ENCODE assay signal across 28 mouse cellular contexts in the genomic region with DNA sequence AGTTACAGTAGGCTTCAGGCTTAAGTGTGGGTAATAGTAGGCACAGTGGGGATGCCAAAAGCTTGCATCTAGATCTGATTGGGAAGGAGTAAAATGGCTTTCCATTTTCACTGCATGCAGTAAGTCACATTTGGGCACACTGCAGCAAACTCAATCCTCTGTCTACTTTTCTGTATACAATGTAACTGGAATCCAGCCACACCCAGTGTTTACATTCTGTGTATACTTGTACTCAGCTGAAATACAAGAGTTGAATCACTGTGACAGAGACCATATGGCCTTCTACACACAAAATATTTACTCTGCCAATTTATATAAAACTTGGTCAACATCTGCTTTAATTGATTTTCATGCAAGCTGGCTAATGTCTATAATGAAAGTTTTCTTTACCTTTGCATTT.
DNase-seq lines count a peak whose midpoint lies in the region; ATAC-seq and TF ChIP-seq lines count a peak whose summit lies in the region.
"Had no signal": no experiment of that assay in that cellular context is flagged by ENCODE, and none has a peak within 500 bp of the region (broad histone marks: within the 10 kb centered on the region; RNA-seq: fewer than 3 reads in every experiment).

No protein-coding gene starts in this region.

- no peak for TF ChIP-seq CTCF in stomach, postnatal 0 days (IDR thresholded peaks at IDR 0.05; ENCODE audit: low read depth)

- no peaks in the 10 kb centered on the region for H3K36me3 ChIP-seq in forebrain, embryonic 14.5 days (ENCODE audit: control insufficient read depth, insufficient read depth, low read length)
- no peaks in the 10 kb centered on the region for H3K36me3 ChIP-seq in forebrain, embryonic 12.5 days (replicated peaks)
- H3K36me3 ChIP-seq in lung, embryonic 15.5 days = no peaks in the 10 kb centered on the region
- no peaks in the 10 kb centered on the region for H3K36me3 ChIP-seq in stomach, embryonic 15.5 days
- H3K36me3 ChIP-seq in stomach, postnatal 0 days (ENCODE audit: control insufficient read depth, insufficient read depth, low read length) = no peaks in the 10 kb centered on the region
- no peaks in the 10 kb centered on the region for H3K36me3 ChIP-seq in hindbrain, embryonic 10.5 days
- H3K36me3 ChIP-seq: embryonic facial prominence, embryonic 15.5 days; G1E; heart, embryonic 10.5 days; heart, embryonic 13.5 days; hindbrain, embryonic 12.5 days; hindbrain, embryonic 15.5 days had no signal

- no peak overlapping the region for H3K27ac ChIP-seq in forebrain, embryonic 14.5 days (ENCODE audit: low read depth, low read length)
- H3K27ac ChIP-seq in forebrain, embryonic 12.5 days = no peak overlapping the region
- 0 out of 2 replicates have a peak overlapping the region, but pooled peaks have one; percentile 41 for H3K27ac ChIP-seq in lung, embryonic 15.5 days
- H3K27ac ChIP-seq in stomach, embryonic 15.5 days = 0 out of 2 replicates have a peak overlapping the region, but pooled peaks have one; percentile 40
- H3K27ac ChIP-seq in stomach, postnatal 0 days (replicated peaks) = no peak overlapping the region
- no peak overlapping the region for H3K27ac ChIP-seq in hindbrain, embryonic 10.5 days
- H3K27ac ChIP-seq: embryonic facial prominence, embryonic 15.5 days; heart, adult 2 months; heart, embryonic 10.5 days; heart, embryonic 13.5 days; hindbrain, embryonic 12.5 days; hindbrain, embryonic 15.5 days had no signal

- no peak overlapping the region for H3K9ac ChIP-seq in forebrain, embryonic 14.5 days (ENCODE audit: low read length)
- no peak overlapping the region for H3K9ac ChIP-seq in forebrain, embryonic 12.5 days
- no peak overlapping the region for H3K9ac ChIP-seq in lung, embryonic 15.5 days
- H3K9ac ChIP-seq in stomach, embryonic 15.5 days = no peak overlapping the region
- H3K9ac ChIP-seq in stomach, postnatal 0 days (ENCODE audit: low read length) = no peak overlapping the region
- H3K9ac ChIP-seq: embryonic facial prominence, embryonic 15.5 days; heart, embryonic 13.5 days; hindbrain, embryonic 12.5 days; hindbrain, embryonic 15.5 days had no signal

- H3K4me3 ChIP-seq in forebrain, embryonic 14.5 days (ENCODE audit: low read depth, low read length) = no peak overlapping the region
- H3K4me3 ChIP-seq in forebrain, embryonic 12.5 days (replicated peaks) = no peak overlapping the region
- H3K4me3 ChIP-seq in lung, embryonic 15.5 days = no peak overlapping the region
- no peak overlapping the region for H3K4me3 ChIP-seq in stomach, embryonic 15.5 days (replicated peaks)
- no peak overlapping the region for H3K4me3 ChIP-seq in stomach, postnatal 0 days (ENCODE audit: low read depth, low read length)
- H3K4me3 ChIP-seq in hindbrain, embryonic 10.5 days = no peak overlapping the region
- H3K4me3 ChIP-seq: embryonic facial prominence, embryonic 15.5 days; heart, adult 2 months; heart, embryonic 10.5 days; heart, embryonic 13.5 days; hindbrain, embryonic 12.5 days; hindbrain, embryonic 15.5 days had no signal

- H3K9me3 ChIP-seq in forebrain, embryonic 14.5 days (replicated peaks; ENCODE audit: control insufficient read depth, low read length) = no peaks in the 10 kb centered on the region
- no peaks in the 10 kb centered on the region for H3K9me3 ChIP-seq in forebrain, embryonic 12.5 days
- no peaks in the 10 kb centered on the region for H3K9me3 ChIP-seq in lung, embryonic 15.5 days
- H3K9me3 ChIP-seq in stomach, embryonic 15.5 days = no peaks in the 10 kb centered on the region
- no peaks in the 10 kb centered on the region for H3K9me3 ChIP-seq in stomach, postnatal 0 days (ENCODE audit: control insufficient read depth, low read length)
- no peaks in the 10 kb centered on the region for H3K9me3 ChIP-seq in hindbrain, embryonic 10.5 days
- H3K9me3 ChIP-seq: embryonic facial prominence, embryonic 15.5 days; G1E; heart, embryonic 10.5 days; heart, embryonic 13.5 days; hindbrain, embryonic 12.5 days; hindbrain, embryonic 15.5 days had no signal

- no peak for TF ChIP-seq EP300 in stomach, postnatal 0 days (optimal IDR thresholded peaks at IDR 0.05)

- no peak for ATAC-seq in forebrain, embryonic 14.5 days
- no peak for ATAC-seq in forebrain, embryonic 12.5 days (ENCODE audit: low FRiP score)
- peak; percentile 83; the same call in 1 of the 2 replicates for ATAC-seq in lung, embryonic 15.5 days (ENCODE audit: borderline replicate concordance, extremely low read depth, low FRiP score, low TSS enrichment)
- ATAC-seq in stomach, embryonic 15.5 days (ENCODE audit: insufficient read depth, low FRiP score, low read depth) = no peak
- ATAC-seq in stomach, postnatal 0 days (ENCODE audit: low FRiP score, low TSS enrichment) = no peak
- ATAC-seq: forebrain, embryonic 16.5 days had no signal

- no peaks in the 10 kb centered on the region for H3K27me3 ChIP-seq in forebrain, embryonic 14.5 days (replicated peaks; ENCODE audit: control insufficient read depth, insufficient read depth, low read length)
- H3K27me3 ChIP-seq in forebrain, embryonic 12.5 days = no peaks in the 10 kb centered on the region
- no peaks in the 10 kb centered on the region for H3K27me3 ChIP-seq in lung, embryonic 15.5 days
- no peaks in the 10 kb centered on the region for H3K27me3 ChIP-seq in stomach, embryonic 15.5 days (replicated peaks)
- no peaks in the 10 kb centered on the region for H3K27me3 ChIP-seq in stomach, postnatal 0 days (ENCODE audit: control insufficient read depth, insufficient read depth, low read length)
- H3K27me3 ChIP-seq in hindbrain, embryonic 10.5 days (ENCODE audit: insufficient read depth, poor library complexity, severe bottlenecking) = no peaks in the 10 kb centered on the region
- H3K27me3 ChIP-seq: CH12.LX; embryonic facial prominence, embryonic 15.5 days; heart, embryonic 13.5 days; hindbrain, embryonic 12.5 days; hindbrain, embryonic 15.5 days had no signal

- peak; percentile 15 for DNase-seq in forebrain, embryonic 14.5 days (ENCODE audit: low spot score)
- DNase-seq in lung, postnatal 14 days = no peak
- DNase-seq in stomach, postnatal 0 days (ENCODE audit: low spot score) = no peak
- DNase-seq in hindbrain, embryonic 10.5 days (ENCODE audit: low spot score) = no peak
- DNase-seq: adrenal gland, adult 2 months; adrenal gland, postnatal 14 days; B cell, adult 2 months; cerebellum, adult 11 months; cerebellum, adult 2 months; cerebellum, postnatal 10 days; cerebellum, postnatal 36 days; embryo, embryonic 11 days; gastrocnemius, postnatal 10 days; gastrocnemius, postnatal 36 days; heart, adult 2 months; heart, postnatal 14 days; heart, postnatal 4 days had no signal

- H3K4me1 ChIP-seq in forebrain, embryonic 14.5 days (ENCODE audit: control insufficient read depth, insufficient read depth, low read length) = no peaks in the 10 kb centered on the region
- no peaks in the 10 kb centered on the region for H3K4me1 ChIP-seq in forebrain, embryonic 12.5 days
- H3K4me1 ChIP-seq in lung, embryonic 15.5 days = 0 out of 2 replicates have a peak, but pooled peaks cover 3% of the 10 kb centered on the region
- no peaks in the 10 kb centered on the region for H3K4me1 ChIP-seq in stomach, embryonic 15.5 days
- H3K4me1 ChIP-seq in stomach, postnatal 0 days (replicated peaks; ENCODE audit: control insufficient read depth, insufficient read depth) = no peaks in the 10 kb centered on the region
- no peaks in the 10 kb centered on the region for H3K4me1 ChIP-seq in hindbrain, embryonic 10.5 days (replicated peaks)
- H3K4me1 ChIP-seq: embryonic facial prominence, embryonic 15.5 days; heart, embryonic 10.5 days; hindbrain, embryonic 12.5 days; hindbrain, embryonic 15.5 days had no signal

- H3K4me2 ChIP-seq in forebrain, embryonic 14.5 days (ENCODE audit: low read length) = no peak overlapping the region
- no peak overlapping the region for H3K4me2 ChIP-seq in forebrain, embryonic 12.5 days
- H3K4me2 ChIP-seq in lung, embryonic 15.5 days = no peak overlapping the region
- H3K4me2 ChIP-seq in stomach, embryonic 15.5 days = no peak overlapping the region
- H3K4me2 ChIP-seq in stomach, postnatal 0 days (replicated peaks; ENCODE audit: low read depth) = no peak overlapping the region
- H3K4me2 ChIP-seq: embryonic facial prominence, embryonic 15.5 days; heart, embryonic 13.5 days; hindbrain, embryonic 12.5 days; hindbrain, embryonic 15.5 days had no signal

Comparison
In these comparisons a context has a peak if more than half of its experiments do, and no peak if none do; other contexts are left out.
1. H3K27ac ChIP-seq: peak in lung, embryonic 15.5 days (single experiment) and stomach, embryonic 15.5 days (single experiment); none in forebrain, embryonic 14.5 days (single experiment), forebrain, embryonic 12.5 days (single experiment), stomach, postnatal 0 days (single experiment) and hindbrain, embryonic 10.5 days (single experiment).